Mouse (Mus musculus) thymus, adult 2 months (tissue): ENCODE measurements around the gene Cap2. TPM values are rescaled to one million over a fixed set of nuclear protein-coding genes. Genes with fewer than 3 reads are reported as not detected.

Experiments
- DNase-seq: peaks from one replicate; pipeline ENCODE4 v3.0.0; 2021
- H3K27ac ChIP-seq: fragments of 200-500 bp; 2 replicates; pipeline ENCODE4 v1.5.1; 2012; ENCODE audit warnings: low read length, control low read depth; ENCODE audit not compliant: control insufficient read depth, insufficient read depth
- H3K27me3 ChIP-seq: fragments of 200-500 bp; 2 replicates; pipeline ENCODE4 v1.6.1; 2012; ENCODE audit warnings: mild to moderate bottlenecking, low read length, moderate library complexity, mixed read lengths; ENCODE audit not compliant: control insufficient read depth, insufficient read depth
- H3K36me3 ChIP-seq: fragments of 200-500 bp; 2 replicates; pipeline ENCODE4 v1.6.1; 2012; ENCODE audit warnings: mild to moderate bottlenecking, low read length, moderate library complexity; ENCODE audit not compliant: control insufficient read depth, insufficient read depth
- H3K4me1 ChIP-seq: fragments of 200-500 bp; replicated peaks from 2 replicates; pipeline ENCODE4 v1.6.1; 2012; ENCODE audit warnings: low read length; ENCODE audit not compliant: control insufficient read depth, insufficient read depth
- H3K4me3 ChIP-seq: fragments of 200-500 bp; 2 replicates; pipeline ENCODE4 v1.5.1; 2012; ENCODE audit warnings: mild to moderate bottlenecking, low read length, control low read depth, moderate library complexity; ENCODE audit not compliant: control insufficient read depth, insufficient read depth
- CTCF ChIP-seq: fragments of 200-500 bp; IDR thresholded peaks from 2 replicates; pipeline ENCODE4 v1.5.1; 2012; ENCODE audit warnings: mild to moderate bottlenecking, control low read depth, low read length, moderate library complexity, borderline replicate concordance; ENCODE audit not compliant: control insufficient read depth, poor library complexity, insufficient read depth; ENCODE audit errors: extremely low read depth
- POLR2A ChIP-seq: fragments of 200-500 bp; IDR thresholded peaks from 2 replicates; pipeline ENCODE4 v1.6.1; 2012; ENCODE audit warnings: mild to moderate bottlenecking, low read length, control low read depth, moderate library complexity; ENCODE audit not compliant: control insufficient read depth, poor library complexity, insufficient read depth; ENCODE audit errors: extremely low read depth
- WGBS: fragments of 180-500 bp; shearing (Covaris S2); methylation state at CpG from one replicate; pipeline ENCODE4 v1.1.7; 2018; 5-methylcytosine and 5-hydroxymethylcytosine counted together
- polyA plus RNA-seq: library from polyadenylated mRNA; depleted of rRNA; stranded (reverse); fragments of >200 nt; gene quantifications from 2 replicates; pipeline ENCODE4 v1.2.3, GENCODE M21; 2012; rRNA removed

Cap2 gene
- 2.8 and 12.9 TPM in 2 replicates for polyA plus RNA-seq

GRCm38 (mm10) chr13:46501800-46502389 is at the start of gene Cap2:
Cap2 (plus strand) TSS chr13:46501848.
- DNase-seq = peak; percentile 91
- no peaks in the 10 kb centered on the region for H3K36me3 ChIP-seq
- no peak for TF ChIP-seq POLR2A
- 0 out of 2 replicates have a peak, but pooled peaks have one; percentile 25 for TF ChIP-seq CTCF
- peaks cover 9% of the 10 kb centered on the region for H3K4me1 ChIP-seq
- no peak within 1 kb of the TSS for H3K27ac ChIP-seq
- 6% methylated on average over 37 of the region's 42 CpGs for WGBS
- H3K27me3 ChIP-seq = no peaks in the 10 kb centered on the region
- H3K4me3 ChIP-seq = peak within 1 kb of the TSS; percentile 37

DNA sequence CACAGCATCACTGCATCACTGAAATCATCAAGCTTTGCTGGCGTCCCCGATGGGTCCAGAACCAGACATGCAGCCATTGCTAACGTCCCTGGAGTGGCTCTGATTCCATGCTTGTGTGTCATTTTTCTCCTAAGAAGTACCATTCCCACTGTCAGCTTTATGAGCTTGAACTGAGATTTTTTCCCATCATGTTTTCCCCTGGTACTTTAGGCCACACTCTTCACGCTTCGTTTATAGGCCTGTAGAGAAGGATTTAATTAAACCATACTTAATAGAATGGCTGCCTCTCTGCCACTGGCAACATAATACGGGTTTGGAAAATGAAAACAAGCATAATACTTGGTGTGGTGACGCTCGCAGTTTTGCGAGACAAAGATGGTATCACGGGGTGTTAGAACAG is 42.1 kb upstream of the Cap2 start:
- TF ChIP-seq POLR2A (no peak), CTCF (no peak)
- no peak for DNase-seq
- H3K4me1 ChIP-seq = no peaks in the 10 kb centered on the region; the same call in 1 of the 2 replicates
- no peak overlapping the region for H3K4me3 ChIP-seq
- no peaks in the 10 kb centered on the region for H3K36me3 ChIP-seq
- no peaks in the 10 kb centered on the region for H3K27me3 ChIP-seq
- H3K27ac ChIP-seq = no peak overlapping the region
- WGBS = 95% methylated on average over 10 of the region's 10 CpGs

GRCm38 (mm10) chr13:46462280-46462679 is 39.4 kb upstream of the Cap2 start:
- TF ChIP-seq POLR2A = no peak
- no peak for TF ChIP-seq CTCF
- WGBS = 94% methylated on average over 4 of the region's 4 CpGs
- Histone ChIP-seq H3K27me3 (no peaks in the 10 kb centered on the region), H3K4me1 (no peaks in the 10 kb centered on the region), H3K36me3 (no peaks in the 10 kb centered on the region), H3K27ac (no peak overlapping the region), H3K4me3 (no peak overlapping the region)
- no peak for DNase-seq

- whole genome bisulfite sequencing = 5% methylated on average over 3 of the region's 3 CpGs
- Histone ChIP-seq H3K4me3 (no peak overlapping the region), H3K36me3 (no peaks in the 10 kb centered on the region), H3K4me1 (no peaks in the 10 kb centered on the region), H3K27me3 (no peaks in the 10 kb centered on the region), H3K27ac (no peak overlapping the region)
- no peak for DNase-seq
- TF ChIP-seq CTCF (no peak), POLR2A (no peak)
Observed at GRCm38 (mm10) chr13:46463764-46464163, 37.9 kb upstream of the Cap2 start.

GRCm38 (mm10) chr13:46468251-46468650 is 33.4 kb upstream of the Cap2 start:
- no peak for DNase-seq
- H3K4me3 ChIP-seq = no peak overlapping the region
- TF ChIP-seq POLR2A (no peak), CTCF (no peak)
- no peaks in the 10 kb centered on the region for H3K27me3 ChIP-seq
- H3K4me1 ChIP-seq = no peaks in the 10 kb centered on the region
- H3K27ac ChIP-seq = no peak overlapping the region
- 56% methylated on average over 8 of the region's 8 CpGs for WGBS
- H3K36me3 ChIP-seq = no peaks in the 10 kb centered on the region

DNA sequence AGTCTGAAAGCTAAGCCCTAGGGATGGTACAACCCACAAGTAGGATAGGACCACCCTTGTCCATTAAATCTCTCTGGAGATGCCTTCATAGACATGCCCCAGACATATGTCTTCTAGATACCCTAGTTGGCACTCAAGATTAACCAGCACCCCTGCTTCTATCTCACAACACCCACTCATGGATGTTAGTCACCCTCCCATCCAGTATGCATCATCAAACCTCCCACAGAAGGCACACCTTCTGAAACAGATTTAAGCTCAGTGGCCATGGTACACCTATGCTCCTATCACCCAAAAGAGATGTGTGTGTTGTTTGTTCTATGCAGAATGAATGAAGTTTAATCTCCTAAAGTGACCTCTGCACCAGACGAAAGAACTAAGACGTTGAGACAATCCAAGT is 32.1 kb upstream of the Cap2 start:
- DNase-seq = no peak
- no peaks in the 10 kb centered on the region for H3K36me3 ChIP-seq
- no peaks in the 10 kb centered on the region for H3K4me1 ChIP-seq
- no peak overlapping the region for H3K4me3 ChIP-seq
- no peak overlapping the region for H3K27ac ChIP-seq
- H3K27me3 ChIP-seq = no peaks in the 10 kb centered on the region
- WGBS = 99% methylated on average over 2 of the region's 2 CpGs
- TF ChIP-seq POLR2A (no peak), CTCF (no peak)

GRCm38 (mm10) chr13:46481271-46481670 is 20.4 kb upstream of the Cap2 start:
- Histone ChIP-seq H3K27me3 (no peaks in the 10 kb centered on the region), H3K36me3 (no peaks in the 10 kb centered on the region), H3K4me3 (no peak overlapping the region), H3K27ac (no peak overlapping the region), H3K4me1 (no peaks in the 10 kb centered on the region)
- WGBS = 55% methylated on average over 3 of the region's 3 CpGs
- TF ChIP-seq CTCF = no peak
- no peak for TF ChIP-seq POLR2A
- no peak for DNase-seq
